Comparison of ENCODE assay signal across 1 mouse cellular context in the genomic region with DNA sequence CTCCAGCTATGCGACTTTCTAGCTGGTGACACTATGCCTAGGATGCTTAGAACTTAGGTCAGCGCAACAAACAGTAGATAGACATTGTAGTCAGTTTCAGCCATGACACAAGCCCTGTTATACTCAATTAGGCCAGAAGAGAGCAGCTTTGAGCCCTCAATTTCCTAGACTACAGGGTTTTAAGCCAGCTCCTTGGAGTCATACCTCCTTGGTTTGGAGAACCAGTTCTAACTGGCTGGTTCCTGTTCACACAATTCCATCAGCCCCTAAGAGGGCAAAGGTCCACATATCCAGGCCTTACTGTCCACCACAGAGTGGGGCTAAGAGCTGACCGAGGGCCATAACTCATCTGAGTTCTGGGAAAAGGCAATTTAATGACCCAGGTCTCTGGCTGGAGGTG.
TF ChIP-seq lines count a peak whose summit lies in the region.

No protein-coding gene starts in this region.

TF ChIP-seq in CH12.LX, 34 proteins besides CTCF, POLR2A, EP300 and RAD21 (continued from another document):
- peak; percentile 84 for TF ChIP-seq ZC3H11A (IDR thresholded peaks at IDR 0.05; ENCODE audit: low read depth, low read length)
- TF ChIP-seq USF2 (conservative IDR thresholded peaks at IDR 0.05; ENCODE audit: low read depth, low read length): no peak
- TF ChIP-seq KAT2A (IDR thresholded peaks at IDR 0.05; ENCODE audit: insufficient replicate concordance, low read length): no peak
- no peak for TF ChIP-seq MYC (IDR thresholded peaks at IDR 0.05; ENCODE audit: low read depth, low read length)
- no peak for TF ChIP-seq CHD2 (IDR thresholded peaks at IDR 0.05; ENCODE audit: low read length)
